Mouse (Mus musculus) brain, adult 2 months (tissue): ENCODE measurements at regions not wholly inside any gene's neighbourhood (a gene's known extent, or its start where the extent isn't known, plus 50 kb on each side); places are given as distances from the start of the nearest gene placed in this dataset.

ENCODE experiments used
- DNase-seq: peaks from one replicate; pipeline ENCODE4 v3.0.0; 2011; ENCODE audit warnings: low read depth, low spot score

GRCm38 (mm10) chr3:47095288-47095687 lies 647.3 kb upstream of the Pabpc4l start:
- no peak for DNase-seq

- no peak for DNase-seq
Observed at GRCm38 (mm10) chr3:47051563-47051962, 603.5 kb upstream of the Pabpc4l start.

GRCm38 (mm10) chr3:47025738-47026137 lies 577.7 kb upstream of the Pabpc4l start:
- no peak for DNase-seq

GRCm38 (mm10) chr3:47019270-47019669 lies 571.3 kb upstream of the Pabpc4l start:
- DNase-seq, result peak; percentile 58

GRCm38 (mm10) chr3:47018565-47018964 lies 570.5 kb upstream of the Pabpc4l start:
- no peak for DNase-seq

- no peak for DNase-seq
Observed at GRCm38 (mm10) chr3:47010459-47010858, 562.4 kb upstream of the Pabpc4l start.

- DNase-seq, result peak; percentile 38
Observed at GRCm38 (mm10) chr3:46998916-46999315, 550.9 kb upstream of the Pabpc4l start.

GRCm38 (mm10) chr3:46970744-46971143 lies 522.7 kb upstream of the Pabpc4l start:
- no peak for DNase-seq

- DNase-seq, result no peak
Observed at GRCm38 (mm10) chr3:46970000-46970399, 522.0 kb upstream of the Pabpc4l start.

- DNase-seq, result no peak
Observed at GRCm38 (mm10) chr3:46951391-46951790, 503.4 kb upstream of the Pabpc4l start.

- no peak for DNase-seq
Observed at GRCm38 (mm10) chr3:46937751-46938150, 489.7 kb upstream of the Pabpc4l start.

GRCm38 (mm10) chr3:46891057-46891736 lies 443.2 kb upstream of the Pabpc4l start:
- no peak for DNase-seq

GRCm38 (mm10) chr3:46875848-46876247 lies 427.8 kb upstream of the Pabpc4l start:
- no peak for DNase-seq

- no peak for DNase-seq
Observed at GRCm38 (mm10) chr3:46870876-46871275, 422.9 kb upstream of the Pabpc4l start.

GRCm38 (mm10) chr3:46869576-46870295 lies 421.7 kb upstream of the Pabpc4l start:
- no peak for DNase-seq

- peak; percentile 2 for DNase-seq
Observed at GRCm38 (mm10) chr3:46848400-46848983, 400.5 kb upstream of the Pabpc4l start.

- DNase-seq, result no peak
Observed at GRCm38 (mm10) chr3:46828676-46829075, 380.7 kb upstream of the Pabpc4l start.
